8 mouse cellular contexts compared by ENCODE assay signal in genomic region chr17:45686716-45687115, GRCm38 (mm10). TPM values are rescaled to one million over a fixed set of nuclear protein-coding genes. Genes with fewer than 3 reads are reported as not detected.
DNase-seq lines count a peak whose midpoint lies in the region; ATAC-seq and TF ChIP-seq lines count a peak whose summit lies in the region.

Gene Tmem63b, minus strand, starts transcription at chr17:45686905.

- H3K4me1 ChIP-seq in erythroblast, embryonic 14.5 days (ENCODE audit: control insufficient read depth): peaks cover 50% of the 10 kb centered on the region
- H3K4me1 ChIP-seq in limb, embryonic 14.5 days (ENCODE audit: control insufficient read depth, insufficient read depth, low read length): peaks cover 18% of the 10 kb centered on the region

- H3K27me3 ChIP-seq in erythroblast, embryonic 14.5 days (ENCODE audit: control insufficient read depth): peaks cover 7% of the 10 kb centered on the region
- no peaks in the 10 kb centered on the region for H3K27me3 ChIP-seq in limb, embryonic 14.5 days (ENCODE audit: control insufficient read depth, insufficient read depth, low read length)

- H3K4me2 ChIP-seq in limb, embryonic 14.5 days (replicated peaks; ENCODE audit: low read depth, low read length, severe bottlenecking): peak within 1 kb of the TSS; percentile 78

- ATAC-seq in limb, embryonic 14.5 days (ENCODE audit: low FRiP score, low read depth): no peak
- no peak for ATAC-seq in neutrophil, adult 5-6 weeks (ENCODE audit: extremely low read depth, insufficient number of reproducible peaks, low FRiP score, poor library complexity, severe bottlenecking)

- H3K9me3 ChIP-seq in erythroblast, embryonic 14.5 days (ENCODE audit: control insufficient read depth, low read length): no peaks in the 10 kb centered on the region
- no peaks in the 10 kb centered on the region for H3K9me3 ChIP-seq in limb, embryonic 14.5 days (ENCODE audit: control insufficient read depth, low read length)

- H3K27ac ChIP-seq in limb, embryonic 14.5 days (replicated peaks; ENCODE audit: low read depth, low read length): peak within 1 kb of the TSS; percentile 77

- peak within 1 kb of the TSS; percentile 89 for H3K4me3 ChIP-seq in erythroblast, embryonic 14.5 days (replicated peaks)
- peak within 1 kb of the TSS; percentile 69 for H3K4me3 ChIP-seq in limb, embryonic 14.5 days (replicated peaks; ENCODE audit: low read length)

- no peak for TF ChIP-seq POLR2A in limb, embryonic 14.5 days (IDR thresholded peaks at IDR 0.05; ENCODE audit: borderline replicate concordance, extremely low read depth, insufficient read depth, insufficient read length)

- peaks cover 12% of the 10 kb centered on the region for H3K36me3 ChIP-seq in erythroblast, embryonic 14.5 days (ENCODE audit: control insufficient read depth)
- no peaks in the 10 kb centered on the region for H3K36me3 ChIP-seq in limb, embryonic 14.5 days (ENCODE audit: control insufficient read depth, insufficient read depth, low read length)

- H3K9ac ChIP-seq in limb, embryonic 14.5 days (ENCODE audit: low read depth, low read length, severe bottlenecking): peak within 1 kb of the TSS; percentile 91

- WGBS in limb, embryonic 14.5 days: 8% methylated on average over 12 of the region's 12 CpGs

- DNase-seq in layer of hippocampus, adult 18-20 months (ENCODE audit: low spot score in 2 of 2): no peak
- DNase-seq in layer of hippocampus, adult 9-11 months: no peak
- peak; percentile 72 for DNase-seq in MEL-GATA-1-ER (ENCODE audit: extremely low read depth, low read depth)
- no peak for DNase-seq in heart, postnatal 36 days
- DNase-seq in limb, embryonic 14.5 days (ENCODE audit: low spot score): no peak
- DNase-seq in cerebellum, adult 8-10 months: no peak

- intact Hi-C loops in heart, postnatal 36 days (cut with DNase I): no loop called here

RNA-seq across cellular contexts. Expression of gene Tmem63b, which starts in this region (rescaled TPM):
- 100 to 1,000 TPM; 154 to 155 TPM for total RNA-seq in layer of hippocampus, adult 18-20 months (2021)
- 1.2 and 1.7 TPM in 2 replicates for polyA plus RNA-seq in erythroblast, embryonic 14.5 days (2012)
- total RNA-seq in heart, postnatal 36 days (2021): 10 to 100 TPM; 84.6 to 88.1 TPM
- 90.7 and 113 TPM in 2 replicates for polyA plus RNA-seq in limb, embryonic 14.5 days (2012; rRNA removed)
- 24.5 and 28.5 TPM in 2 replicates for polyA plus RNA-seq in limb, embryonic 14.5 days (2014; fragmentation: Nextera tagmentation; extraction: Ambion mirVana)
- total RNA-seq in neutrophil, adult 5-6 weeks (2017): 21.2 and 22.0 TPM in 2 replicates
